Mouse (Mus musculus) cerebellum, postnatal 14 days (tissue): Measurements from ENCODE around the gene Mllt11.

ENCODE experiments used
- DNase-seq, 2 experiments: peaks; one replicate each; pipeline ENCODE4 v3.0.0; 2021; ENCODE audit warnings: mixed read lengths in 2 of 2

Mllt11 gene

DNA sequence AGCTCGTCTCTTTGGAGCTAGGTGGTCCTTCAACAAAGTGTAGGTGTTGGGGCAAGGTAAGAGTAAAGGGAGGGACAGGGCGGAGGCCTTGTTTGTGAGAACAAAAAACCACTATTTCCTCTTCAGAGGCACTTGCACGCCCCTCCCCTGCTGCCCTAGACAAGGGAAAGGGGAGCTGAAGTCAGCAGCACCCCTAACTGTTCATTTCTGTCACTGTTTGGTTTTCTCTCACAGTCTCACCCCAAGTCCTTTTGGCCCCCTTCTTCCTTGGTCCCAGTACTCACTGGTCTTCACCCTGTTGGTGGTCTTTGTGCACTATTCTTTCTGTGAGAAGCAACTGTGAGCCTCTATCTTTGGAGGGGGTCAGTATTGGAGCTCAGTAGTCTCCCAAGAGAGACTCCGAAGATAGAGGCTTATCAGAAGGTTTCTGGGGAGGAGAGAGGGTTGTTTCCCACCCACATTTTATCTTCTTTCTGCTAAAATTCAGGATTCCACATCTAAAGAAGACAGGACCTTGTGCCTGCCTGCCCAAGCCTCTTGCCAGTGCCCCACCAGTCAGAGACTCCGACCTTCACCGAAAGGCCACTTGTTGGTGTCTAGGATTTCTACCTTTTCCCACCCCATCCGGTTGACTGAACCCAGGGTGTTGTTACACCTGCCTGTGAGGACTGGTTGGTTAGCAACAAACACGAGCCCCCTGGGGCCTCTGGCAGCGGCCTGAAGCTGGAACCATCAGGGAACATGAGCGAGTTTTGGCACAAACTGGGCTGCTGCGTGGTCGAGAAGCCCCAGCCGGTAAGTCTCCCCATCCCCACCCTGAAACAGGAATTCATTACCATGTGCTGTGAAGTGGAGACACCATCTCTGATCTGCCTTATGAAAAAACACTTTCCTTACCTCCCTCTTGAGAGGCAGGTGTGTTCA, at the start of gene Mllt11:
Gene Mllt11 (minus strand): TSS at position 874 of the 924 bp plus-strand sequence.
- peak in 1 of 2 experiments; percentile 29 for DNase-seq

DNA sequence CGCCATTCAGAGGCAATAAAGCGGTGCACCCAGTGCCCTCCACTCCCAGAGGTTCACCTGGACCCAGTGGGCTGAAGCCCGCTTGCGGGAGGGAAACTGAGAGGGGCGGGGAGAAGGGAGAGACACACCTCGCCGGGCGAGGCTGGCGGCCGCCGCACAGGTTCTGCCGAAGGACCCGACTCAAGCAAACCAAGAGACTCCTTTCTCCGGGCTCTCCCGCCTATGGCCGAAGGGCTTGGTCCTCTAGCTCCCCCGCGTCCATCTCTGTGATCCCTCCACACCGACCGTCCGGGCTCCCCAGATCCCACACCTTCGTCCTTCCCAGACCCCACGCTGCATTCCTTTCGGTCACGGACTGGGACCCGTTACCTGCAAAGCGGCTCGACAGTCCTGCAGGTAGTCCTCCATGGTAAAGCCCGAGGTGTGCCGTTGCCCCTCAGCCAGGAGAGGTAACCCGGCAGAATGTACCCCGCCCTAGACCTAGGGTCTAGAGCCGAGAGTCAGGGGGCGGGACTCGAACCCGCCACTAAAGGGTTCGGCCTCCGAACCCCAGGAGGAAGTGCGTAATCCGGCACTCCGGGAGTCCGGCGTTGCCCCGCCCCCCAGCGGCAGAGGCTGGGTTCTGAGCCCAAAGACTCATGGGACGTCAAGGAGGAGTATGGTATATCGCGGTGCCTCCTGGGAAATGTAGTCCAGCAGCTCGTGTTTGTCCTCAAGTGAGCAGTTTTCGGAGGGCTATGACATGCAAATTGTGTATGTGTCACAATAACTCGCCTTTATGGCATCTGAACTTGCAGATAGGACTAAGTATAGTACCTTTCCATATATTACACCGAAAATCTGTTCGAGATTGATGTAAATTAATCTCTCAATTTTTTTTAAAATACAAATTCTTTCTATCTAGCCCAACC, 49.5 kb upstream of the Mllt11 start, which contains the start of the genes Mindy1 and Prune1:
Gene Mindy1 (plus strand): TSS at position 130 of the 911 bp plus-strand sequence.
Gene Prune1 (minus strand): TSS at position 861 of the 911 bp plus-strand sequence.
- DNase-seq: peak; percentile 99 to 100

DNA sequence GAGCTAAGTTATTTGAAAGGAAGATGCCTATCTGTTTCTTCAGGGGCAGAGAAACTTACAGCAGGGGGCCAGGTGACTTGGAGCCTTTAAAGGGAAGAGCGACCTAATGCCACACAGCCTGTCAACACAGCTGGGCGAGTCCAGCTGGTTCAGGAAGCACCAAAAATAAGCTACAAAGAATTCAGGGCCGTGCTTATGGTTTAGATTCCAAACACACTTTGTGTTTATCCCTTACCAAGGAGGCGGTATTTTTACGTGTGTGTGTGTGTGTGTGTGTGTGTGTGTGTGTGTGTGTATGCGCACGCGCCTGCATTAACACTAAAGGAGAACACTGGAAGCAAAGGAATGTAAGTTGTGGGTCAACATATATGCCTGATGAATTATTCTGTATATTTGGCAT, 48.8 kb upstream of the Mllt11 start:
- peak; percentile 45 to 58 for DNase-seq

DNA sequence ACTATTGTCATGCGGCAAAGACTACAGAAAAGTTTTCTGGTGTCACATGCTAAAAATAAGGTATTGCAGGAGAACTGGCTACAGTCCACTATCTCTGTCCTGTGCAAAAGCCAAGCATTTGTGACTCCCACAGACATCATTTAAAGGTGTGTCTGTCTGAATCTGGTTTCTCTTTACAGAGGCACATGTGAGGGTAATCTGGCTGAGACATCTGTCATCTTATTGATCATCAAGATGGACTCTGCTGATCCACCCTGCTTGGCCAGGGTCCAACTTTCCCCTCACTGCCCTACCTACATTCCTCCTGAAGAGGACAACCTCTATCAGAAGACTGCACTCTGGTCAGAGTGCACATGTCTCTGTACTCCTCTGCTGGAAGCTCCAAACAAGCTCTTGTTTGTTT, 45.2 kb upstream of the Mllt11 start:
- peak; percentile 42 to 44 for DNase-seq

DNA sequence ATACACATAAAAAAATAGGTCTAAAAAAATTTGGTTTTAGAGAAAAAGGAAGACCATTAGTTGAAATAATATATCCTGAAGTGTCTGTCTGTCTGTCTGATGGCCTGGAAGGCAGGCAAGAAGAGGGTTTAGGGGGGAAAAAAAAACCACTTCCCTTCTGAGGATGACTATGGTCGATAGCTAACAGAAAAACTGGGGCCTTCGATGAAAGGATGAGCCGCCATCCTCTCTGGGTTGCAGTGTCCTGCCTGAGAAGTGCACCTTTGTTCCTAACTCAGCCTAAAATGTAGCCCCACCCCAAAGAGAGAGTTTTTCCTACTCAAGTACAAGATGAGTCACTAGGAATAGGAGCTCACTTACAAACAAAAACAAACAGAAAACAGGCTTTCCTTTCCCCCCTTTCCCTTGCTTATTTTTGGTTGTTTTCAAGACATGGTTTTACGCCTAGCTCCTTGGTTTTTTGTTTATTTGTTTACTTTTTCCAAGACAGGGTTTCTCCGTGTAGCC, 44.5 kb upstream of the Mllt11 start:
- no peak for DNase-seq

DNA sequence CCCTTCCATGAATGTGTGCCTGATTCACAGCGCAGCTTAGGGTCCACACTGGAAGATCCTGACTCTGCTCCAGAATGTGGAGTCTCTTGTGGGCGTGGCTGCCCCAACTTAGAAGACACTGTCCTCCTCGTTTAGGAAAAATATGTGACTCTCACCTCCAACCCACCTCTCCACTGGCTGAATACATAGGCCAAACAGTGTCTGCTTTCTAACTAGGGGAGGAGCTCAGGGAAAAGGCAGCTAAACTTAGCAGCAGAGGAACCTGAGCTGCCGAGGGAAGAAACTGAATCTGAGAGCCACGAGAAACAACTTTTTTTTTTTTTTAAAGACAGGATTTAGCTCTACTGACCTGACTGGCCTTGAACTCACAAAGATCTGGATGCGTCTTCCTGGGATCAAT, 43.2 kb upstream of the Mllt11 start:
- no peak for DNase-seq

DNA sequence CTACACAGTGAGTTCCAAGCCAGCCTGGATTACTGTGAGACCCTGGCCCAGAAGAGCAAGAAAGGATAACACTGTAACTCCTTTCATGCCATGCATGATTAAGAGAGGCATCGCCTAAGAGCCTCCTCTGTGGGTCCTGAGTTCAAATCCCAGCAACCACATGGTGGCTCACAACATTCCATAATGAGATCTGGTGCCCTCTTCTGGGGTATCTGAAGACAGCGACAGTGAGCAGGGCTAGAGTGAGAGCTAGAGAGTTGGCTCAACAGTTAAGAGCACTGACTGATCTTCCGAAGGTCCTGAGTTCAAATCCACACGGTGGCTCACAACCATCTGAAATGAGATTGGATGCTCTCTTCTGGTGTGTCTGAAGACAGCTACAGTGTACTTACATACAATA, 42.5 kb upstream of the Mllt11 start:
- no peak for DNase-seq

DNA sequence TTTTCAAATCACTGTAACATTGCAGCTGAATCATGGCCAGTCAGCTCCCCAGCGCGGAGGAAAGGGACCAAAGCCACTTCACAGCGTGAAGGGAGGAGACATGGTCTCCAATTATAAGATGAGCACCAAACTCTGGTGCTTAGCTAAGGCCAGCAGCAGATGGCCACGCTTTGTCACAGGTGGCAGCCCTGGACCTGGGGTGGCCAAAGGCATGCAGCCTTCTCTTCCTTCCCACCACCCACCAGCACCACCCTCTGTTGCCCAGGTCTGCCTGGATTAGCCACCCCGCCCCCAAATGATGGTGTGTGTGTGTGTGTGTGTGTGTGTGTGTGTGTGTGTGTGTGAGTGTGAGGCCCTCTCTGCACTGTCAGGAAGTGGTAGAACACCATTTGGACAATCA, 41.5 kb upstream of the Mllt11 start:
- DNase-seq: peak; percentile 90 to 92

DNA sequence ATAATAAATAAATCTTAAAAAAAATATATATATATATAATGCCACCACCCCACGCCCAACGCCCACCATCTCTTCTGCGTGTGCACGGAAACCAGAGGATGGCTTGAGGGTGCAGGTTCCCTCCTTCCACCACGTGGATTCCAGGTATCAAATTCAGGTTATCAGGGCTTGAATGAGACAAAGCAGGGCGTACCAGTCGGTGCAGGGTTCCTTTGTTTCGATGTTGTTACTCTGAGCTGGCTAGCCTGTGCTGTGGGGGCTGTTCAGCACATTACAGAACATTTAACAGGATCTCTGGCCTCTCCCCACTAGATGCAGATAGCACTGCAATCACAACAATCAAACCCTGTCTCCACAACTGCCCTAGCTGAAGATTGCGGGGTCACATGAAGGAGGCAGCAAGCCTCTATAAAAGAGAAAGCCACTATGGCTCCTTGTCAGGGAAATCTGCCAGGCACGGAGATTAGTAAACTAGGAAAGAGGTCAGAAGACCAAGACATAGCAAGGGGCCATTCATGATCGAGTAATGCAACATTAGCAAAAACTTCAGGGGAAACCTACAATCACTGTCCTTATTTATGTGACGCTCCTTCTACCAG, 38.9 kb upstream of the Mllt11 start:
- DNase-seq: no peak

DNA sequence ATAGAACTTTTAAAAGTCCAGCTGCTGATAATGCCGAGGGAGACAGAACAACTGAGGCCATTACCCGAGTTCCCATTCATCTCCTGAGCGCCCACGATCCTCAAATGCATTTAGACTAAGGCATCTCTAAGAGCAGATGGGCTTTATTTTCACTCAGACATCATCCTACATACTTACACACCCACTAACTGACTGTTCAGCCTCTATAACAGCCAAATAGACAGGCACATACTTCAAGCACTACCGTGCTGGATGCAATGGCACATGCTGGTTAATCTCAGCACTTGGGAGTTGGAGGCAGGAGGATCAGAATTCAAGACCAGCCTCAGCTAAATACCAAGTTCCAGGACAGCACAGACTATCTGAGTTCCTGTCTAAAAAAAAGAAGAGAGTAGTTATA, 37.8 kb upstream of the Mllt11 start:
- no peak for DNase-seq

DNA sequence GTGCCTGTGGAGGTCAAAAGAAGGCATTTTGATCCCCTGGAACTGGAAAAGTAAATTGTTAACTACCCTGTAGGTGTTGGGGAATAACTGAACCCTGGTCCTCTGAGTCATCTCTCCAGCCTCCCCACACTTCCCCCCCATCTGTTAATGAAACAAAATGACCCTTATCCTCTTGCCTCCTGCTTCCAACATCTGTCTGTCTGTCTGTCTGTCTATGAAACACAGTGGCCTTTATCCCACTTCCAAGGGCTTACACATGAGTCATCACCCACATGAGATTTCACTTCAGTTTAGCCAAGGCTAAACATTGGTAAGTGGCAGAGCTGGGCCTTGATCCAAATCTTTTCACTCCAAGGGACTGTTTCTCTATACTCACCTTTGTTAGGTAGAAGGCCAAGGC, 35.9 kb upstream of the Mllt11 start:
- DNase-seq: no peak

DNA sequence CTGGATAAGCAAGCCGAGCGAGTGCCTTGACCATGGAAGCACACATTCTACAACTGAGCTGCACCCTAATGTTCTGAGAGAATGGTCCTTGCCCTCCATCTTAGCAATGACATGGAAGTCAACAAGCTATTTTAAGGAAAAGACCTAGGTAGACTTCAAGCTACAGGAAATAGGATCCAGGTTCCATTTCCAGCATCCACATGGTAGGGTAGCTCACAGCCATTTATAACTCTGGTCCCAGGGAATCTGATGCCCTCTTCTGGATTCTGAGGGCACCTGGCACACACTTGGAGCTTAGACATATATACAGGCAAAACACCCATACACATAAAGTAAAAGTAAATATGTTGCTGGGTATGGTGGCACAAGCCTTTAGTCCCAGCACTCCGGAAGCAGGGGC, 34.1 kb upstream of the Mllt11 start:
- DNase-seq: no peak

DNA sequence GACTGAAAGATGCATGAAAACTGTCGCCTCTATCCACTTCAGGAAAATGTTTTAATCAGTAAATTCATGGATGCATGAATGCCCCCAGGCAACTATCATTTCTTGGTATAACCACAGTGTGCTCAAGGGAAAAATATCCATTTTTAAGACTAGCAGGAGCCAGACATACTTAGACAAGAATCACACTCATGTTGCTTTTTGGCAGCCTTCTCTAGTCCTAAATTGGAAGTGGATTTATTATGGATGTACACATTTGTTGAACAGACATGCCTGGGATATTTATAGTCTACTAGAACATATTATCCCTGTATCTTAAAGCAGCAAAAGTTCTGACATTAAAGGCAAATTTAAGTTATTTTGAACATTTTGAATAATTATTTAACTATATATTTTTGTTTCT, 32.8 kb upstream of the Mllt11 start:
- DNase-seq: no peak

DNA sequence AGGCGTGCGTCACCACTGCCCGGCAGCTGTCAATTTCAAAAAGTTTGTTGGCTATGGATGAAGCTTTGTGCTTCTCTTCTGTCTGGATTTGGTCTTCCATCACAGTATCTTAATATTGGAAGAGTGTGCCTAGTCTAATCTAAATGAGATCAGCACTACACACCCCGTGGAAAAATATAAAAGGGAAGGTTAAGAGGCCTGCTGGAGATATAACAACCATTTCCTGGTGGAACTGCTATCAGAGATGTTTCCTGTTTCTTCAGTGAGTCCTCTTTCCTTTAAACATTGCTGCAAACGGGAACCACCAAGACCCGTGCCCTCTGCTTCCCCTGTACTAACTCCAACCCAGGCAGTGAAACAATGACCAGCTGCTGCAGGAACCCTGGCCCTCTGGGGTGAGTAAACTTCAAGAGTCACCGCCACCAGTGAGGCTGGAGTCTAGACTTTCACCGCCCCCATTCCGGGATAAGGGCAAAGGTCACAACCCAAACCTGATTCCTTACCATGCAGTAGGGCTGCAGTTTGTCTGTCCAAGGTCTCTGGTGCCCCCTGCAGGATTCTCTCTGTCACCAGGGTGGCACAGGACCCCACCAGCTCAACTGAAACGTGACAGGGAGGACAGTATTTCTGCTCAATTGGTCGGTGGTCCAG, 31.2 kb upstream of the Mllt11 start:
- DNase-seq: peak; percentile 70 to 76

DNA sequence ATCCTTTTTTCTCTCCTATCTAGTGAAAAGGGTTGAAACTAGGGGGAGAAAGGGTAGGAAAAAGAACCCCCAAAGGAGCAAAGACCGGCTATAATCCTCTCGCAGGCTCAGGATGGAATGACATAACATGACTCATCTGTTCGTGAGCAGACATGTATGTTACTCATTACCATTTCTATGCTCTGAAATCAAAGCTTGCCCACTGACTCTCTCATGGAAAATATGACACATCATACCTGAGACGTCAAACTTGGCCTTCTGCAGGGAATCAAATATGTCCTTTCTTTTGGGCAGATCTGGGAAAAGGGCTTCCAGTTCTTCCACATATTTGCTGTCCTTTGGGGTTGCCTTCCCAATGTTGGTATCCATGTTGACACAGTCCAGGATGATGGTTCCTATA, 30.0 kb upstream of the Mllt11 start:
- no peak for DNase-seq

DNA sequence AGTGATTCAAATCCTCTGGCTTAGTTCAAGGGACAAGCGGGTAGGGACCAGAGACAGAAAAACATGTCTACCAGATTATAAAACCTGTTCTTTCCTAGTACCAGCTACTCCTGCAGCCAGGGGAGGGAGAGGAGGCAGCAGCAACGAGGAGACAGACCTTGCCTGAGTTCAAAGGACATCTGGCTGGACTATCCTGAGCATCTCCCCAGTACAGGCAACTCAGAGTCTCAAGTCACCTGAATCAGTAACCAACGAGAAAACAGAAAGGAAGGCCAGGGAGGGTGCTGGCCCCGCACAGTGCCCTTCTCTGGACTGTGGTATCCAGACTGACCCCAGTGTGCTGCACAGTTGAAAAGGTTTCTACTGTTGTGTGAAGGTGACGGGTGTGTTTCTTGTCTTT, 25.0 kb upstream of the Mllt11 start:
- no peak for DNase-seq

DNA sequence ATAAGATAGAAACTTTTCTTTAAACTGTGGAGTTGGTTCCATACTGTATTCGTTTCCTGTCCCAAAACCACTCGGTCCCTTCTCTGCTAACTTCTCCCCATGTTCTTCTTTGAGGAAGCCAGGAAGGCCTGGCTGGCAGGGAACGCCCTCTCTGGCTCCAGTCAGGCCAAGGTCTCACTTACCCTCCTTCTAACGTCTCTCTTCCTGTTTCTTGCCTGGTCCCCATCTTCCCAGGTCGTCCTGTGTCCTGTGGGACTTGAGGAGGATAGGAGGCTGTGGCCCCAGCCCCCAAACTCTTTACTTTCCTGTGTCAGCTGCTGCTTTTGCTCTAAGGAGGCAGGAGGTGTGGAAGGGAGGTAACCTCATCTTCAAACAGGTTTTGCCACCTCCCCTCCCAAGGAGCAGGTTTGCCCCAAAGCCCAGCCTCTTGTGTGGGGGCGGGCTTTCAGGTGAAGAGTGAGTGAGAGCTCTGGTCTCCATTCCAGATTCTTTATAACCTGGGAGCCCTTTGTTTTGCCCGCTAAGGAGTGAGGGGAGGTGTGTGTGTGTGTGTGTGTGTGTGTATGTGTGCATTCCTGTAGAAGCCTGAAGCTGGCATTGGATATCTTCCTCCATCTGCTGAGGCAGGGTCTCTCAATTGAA, 18.9 kb upstream of the Mllt11 start, which contains the start of gene Bnipl:
Gene Bnipl (minus strand): TSS at position 411 of the 642 bp plus-strand sequence.
- no peak for DNase-seq

DNA sequence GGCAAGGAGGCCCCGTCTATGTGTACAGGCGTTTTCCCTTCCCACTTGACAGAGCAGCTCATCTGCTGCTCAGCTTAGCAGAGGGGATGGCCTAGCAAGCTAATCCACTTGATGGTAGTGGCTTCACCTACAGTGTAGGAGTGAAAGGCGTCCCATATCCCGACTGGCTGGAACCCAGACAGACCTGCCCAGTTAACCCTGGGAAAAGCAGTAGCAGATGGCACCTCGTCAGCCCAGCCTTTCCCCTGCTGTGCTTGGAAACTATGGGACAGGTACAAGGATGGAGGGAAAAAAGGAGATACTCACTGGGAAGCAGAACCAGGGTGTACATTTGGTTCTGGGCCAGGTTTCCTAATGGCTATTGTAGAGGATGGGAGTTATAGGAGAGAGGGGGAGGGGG, 18.4 kb upstream of the Mllt11 start:
- DNase-seq: peak; percentile 70 to 82

DNA sequence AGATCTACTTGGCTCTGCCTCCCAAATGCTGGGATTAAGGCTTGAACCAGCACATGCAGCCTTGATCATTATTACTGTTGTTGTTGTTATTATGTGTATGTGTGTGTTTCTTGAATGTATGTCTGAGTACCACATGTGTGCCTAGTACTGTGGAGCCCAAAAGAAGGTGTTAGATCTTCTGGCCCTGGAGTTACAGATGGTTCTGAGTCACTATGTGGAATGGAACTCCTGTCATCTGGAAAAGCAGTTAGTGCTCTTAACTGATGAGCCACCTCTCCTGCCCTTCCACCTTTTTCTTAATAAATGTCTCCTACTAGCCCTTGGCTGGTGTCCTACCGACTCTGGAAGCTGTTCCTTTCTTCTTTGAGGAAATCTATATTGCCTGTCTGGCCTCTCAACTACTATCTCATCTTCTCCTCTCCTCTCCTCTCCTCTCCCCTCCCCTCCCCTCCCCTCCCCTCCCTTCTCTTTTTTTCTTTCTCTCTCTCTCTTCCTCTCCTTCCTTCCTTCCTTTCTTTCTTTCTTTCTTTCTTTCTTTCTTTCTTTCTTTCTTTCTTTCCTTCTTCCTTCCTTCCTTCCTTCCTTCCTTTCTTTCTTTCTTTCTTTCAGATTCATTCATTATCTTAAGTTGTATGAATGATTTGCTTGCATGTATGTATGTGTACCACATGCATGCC, 15.8 kb upstream of the Mllt11 start:
- DNase-seq: no peak

DNA sequence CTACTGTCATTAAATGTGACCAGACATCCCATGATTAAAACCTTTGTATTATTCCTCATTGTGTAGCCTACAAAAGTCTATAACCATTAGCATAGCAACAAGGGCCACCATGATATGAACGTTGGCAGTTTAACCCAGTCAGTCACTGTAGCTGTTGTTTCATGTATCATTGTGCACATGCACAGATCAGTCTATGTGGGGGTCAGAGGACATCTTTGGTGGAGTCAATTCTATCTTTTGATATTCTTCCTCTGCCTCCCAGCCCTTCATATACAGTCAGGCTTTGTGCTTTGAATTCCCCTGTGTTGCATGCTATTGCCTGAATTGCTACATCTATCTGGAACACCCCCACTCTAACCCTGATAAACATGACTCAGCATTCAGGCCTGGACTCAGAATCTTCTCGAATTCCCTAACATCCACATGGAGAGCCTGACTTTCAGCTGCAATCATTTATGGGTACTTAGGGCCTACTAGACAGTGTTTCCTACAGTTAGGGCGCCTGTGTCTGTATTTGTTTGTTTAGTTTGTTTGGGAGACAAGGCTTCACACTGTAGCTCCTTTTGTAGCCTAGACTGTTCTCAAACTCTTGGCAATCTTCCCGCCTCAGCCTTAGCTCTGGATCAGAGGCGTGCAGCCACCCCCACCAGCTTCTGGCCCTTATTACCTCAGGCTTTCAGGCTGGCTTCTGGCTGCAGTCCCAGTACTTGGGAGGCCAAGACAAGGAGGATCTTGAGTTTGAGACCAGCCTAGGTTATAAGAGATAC, 14.7 kb upstream of the Mllt11 start:
- peak; percentile 71 for DNase-seq
